Mouse (Mus musculus): ENCODE measurements around the gene Slc9a2.

Gene Slc9a2

GRCm38 (mm10) chr1:40785876-40786445 is 105.6 kb downstream of the Slc9a2 start:
- no peak for DNase-seq (ENCODE audit: low spot score in 2 of 2)

GRCm38 (mm10) chr1:40788956-40789355 is 108.6 kb downstream of the Slc9a2 start:
- no peak for DNase-seq (ENCODE audit: low spot score in 2 of 2)

DNA sequence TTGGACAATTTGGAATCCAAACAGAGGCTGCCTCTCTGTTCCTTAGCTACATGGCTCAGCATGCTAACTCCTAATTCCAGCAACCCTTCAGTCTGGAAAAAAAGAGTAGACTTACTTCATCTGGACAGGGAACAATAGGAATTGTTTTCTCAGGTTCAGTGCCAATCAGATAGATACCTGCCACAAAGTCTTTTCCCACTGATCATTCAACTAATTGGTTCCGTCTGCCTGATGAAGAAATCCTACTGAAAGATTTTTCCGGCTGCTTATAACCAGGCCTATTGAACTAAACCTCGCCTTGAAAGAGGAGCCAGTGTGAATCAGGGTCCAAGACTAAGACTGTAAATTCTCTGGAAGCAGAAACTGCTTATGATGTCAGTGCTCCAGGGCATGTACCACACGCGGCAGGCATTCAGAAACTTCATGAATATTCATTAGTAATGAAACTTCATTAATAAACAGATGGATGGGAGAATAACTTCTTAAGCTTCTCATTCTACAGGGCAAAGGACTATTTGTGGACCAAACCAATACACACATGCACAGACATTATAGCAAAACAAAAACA is 109.4 kb downstream of the Slc9a2 start:
- DNase-seq (ENCODE audit: low spot score in 2 of 2): no peak

DNA sequence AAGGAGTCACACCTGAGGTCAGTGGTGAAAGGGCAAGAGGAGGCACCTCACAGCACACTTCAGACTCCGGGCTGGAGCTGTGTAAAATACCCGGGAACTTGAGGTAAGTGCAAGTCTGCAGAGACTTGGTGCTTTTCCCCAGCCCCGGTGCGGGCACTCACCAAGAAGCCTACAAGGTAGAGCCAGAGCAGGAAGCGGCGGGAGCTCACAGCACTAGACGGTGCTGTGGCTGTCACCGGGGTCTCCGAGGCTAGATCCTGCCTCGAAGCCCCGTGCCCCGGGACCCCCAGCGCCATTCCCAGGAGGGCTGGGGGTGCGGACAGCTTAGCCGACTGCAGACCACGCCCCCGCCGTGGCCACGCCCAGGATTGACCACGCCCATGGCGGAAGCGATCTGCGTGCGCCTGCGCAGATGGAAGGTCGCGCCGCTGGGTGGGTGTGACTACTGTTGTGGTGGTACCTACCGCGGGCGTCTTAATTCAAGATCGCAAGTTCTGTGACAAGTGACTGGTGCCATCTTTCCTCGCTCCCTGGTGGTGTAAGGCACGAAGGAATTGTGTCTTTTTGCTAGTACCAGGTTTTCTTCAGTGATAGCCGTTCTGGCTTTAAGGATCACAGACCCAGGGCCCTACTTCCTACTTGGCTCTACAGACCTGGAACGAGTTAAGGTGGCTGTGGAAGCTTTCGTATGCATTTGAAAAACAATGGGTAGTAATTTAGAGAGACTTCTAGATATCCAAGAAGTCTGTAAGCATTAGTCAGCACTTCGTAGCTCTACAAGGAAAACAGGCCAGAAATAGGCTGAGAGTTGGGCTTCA is 110.2 kb downstream of the Slc9a2 start, which contains the start of gene Mfsd9:
Mfsd9 (minus strand) TSS at position 364 of the 818 bp plus-strand sequence.
- peak; percentile 94 to 95 for DNase-seq (ENCODE audit: low spot score in 2 of 2)

DNA sequence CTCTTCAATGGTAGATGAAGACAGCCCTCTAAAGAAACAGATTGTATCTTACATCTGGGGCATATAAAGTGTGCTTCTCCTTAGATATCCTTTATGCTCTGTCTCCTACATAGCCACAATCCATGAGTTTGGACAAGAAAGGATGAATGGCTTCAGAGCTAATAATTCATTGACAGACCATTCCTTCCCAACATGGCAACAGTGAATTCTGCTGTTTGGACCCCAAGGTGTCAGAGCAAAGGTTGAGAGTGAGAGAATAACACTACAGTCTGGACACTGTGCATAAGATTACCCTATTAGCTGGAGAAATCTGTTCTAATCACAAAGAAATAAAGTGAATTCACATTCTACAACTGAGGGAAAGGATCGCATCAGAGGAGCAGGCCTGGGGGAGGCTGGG is 115.1 kb downstream of the Slc9a2 start:
- no peak for DNase-seq (ENCODE audit: low spot score in 2 of 2)

GRCm38 (mm10) chr1:40797348-40797747 is 117.0 kb downstream of the Slc9a2 start:
- peak; percentile 39 to 76 for DNase-seq (ENCODE audit: low spot score in 2 of 2)

GRCm38 (mm10) chr1:40799121-40799520 is 118.7 kb downstream of the Slc9a2 start:
- DNase-seq (ENCODE audit: low spot score in 2 of 2): no peak

GRCm38 (mm10) chr1:40800908-40801307 is 120.5 kb downstream of the Slc9a2 start:
- DNase-seq (ENCODE audit: low spot score in 2 of 2): no peak

DNA sequence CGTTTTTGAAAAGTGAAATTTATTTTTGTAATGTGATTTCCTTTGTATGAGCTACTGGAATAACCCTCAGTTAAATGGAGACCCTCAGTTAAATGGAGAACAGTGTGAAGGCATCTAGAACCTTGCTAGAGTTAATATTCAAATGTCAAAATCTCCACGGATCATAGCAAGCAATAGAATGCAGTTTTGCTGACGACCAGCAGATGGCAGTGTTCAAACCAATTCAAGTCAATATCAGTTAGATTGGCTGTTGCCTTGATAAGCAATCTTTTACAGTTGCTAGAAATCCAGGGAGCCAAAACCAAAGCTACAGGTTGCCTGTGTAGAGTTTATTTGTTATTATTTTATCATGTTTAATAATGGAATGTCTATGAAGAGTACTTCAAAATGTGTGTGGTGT is 122.4 kb downstream of the Slc9a2 start:
- DNase-seq (ENCODE audit: low spot score in 2 of 2): peak in 1 of 2 experiments; percentile 58

DNA sequence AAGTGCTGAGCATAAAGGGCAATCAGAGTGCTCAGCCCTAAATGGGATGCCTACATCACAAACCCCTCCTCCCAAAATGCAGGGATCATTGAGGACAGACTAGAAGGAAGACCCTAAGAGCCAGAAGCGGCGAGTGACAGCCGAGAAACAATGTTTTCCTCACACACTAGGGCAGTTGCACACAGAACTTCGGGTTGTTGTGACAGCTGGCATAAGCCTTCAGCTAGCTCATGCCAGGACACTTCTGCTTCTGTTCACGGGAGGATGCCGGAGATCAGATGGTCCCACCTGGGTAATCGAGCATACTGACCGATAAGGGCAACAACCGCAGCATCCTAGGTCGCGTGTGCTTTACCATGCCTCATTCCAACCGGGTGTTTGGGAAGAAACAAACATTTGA is 123.7 kb downstream of the Slc9a2 start:
- no peak for DNase-seq (ENCODE audit: low spot score in 2 of 2)

- no peak for DNase-seq (ENCODE audit: low spot score in 2 of 2)
Measured at GRCm38 (mm10) chr1:40805351-40805750, 125.0 kb downstream of the Slc9a2 start, which contains the start of gene Tmem182. Gene Tmem182, plus strand, starts transcription at chr1:40805601.

DNA sequence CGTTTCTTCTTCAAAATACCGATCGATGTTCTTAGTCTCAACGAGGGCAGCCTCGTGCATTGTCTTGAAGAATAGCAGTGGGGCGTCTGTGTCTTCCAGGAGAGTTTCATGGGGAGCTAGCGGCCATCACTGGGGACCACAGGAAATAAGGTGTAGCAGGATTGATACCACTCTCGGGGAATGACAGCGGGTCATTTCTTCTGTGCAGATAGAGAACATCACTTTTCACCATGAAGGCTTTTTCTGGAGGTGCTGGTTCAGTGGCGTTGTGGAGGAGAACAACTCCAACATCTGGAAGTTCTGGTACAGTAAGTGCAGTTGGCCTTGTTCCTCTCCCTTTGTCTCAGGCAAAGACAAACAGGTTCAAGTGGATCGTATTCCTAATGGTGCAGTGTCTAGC is 125.5 kb downstream of the Slc9a2 start:
- no peak for DNase-seq (ENCODE audit: low spot score in 2 of 2)

DNA sequence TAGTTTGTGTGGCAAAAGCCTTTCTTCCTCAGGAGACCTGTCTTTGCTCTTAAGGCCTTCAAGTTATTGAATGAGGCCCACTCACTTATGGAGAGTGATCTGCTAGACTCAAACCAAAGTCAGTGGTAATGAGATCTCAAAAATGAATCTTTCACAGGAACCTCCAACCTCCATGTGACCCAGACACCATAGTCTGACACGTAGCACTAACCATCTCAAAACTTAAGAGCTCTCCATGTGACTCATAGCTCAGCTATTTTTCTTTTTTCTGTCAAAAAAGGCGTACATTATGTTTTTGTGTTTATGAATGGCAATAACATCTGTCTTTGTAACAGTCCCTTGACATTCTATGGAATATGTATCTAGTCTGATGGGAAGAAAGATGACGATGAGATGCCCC is 128.3 kb downstream of the Slc9a2 start:
- no peak for DNase-seq (ENCODE audit: low spot score in 2 of 2)

DNA sequence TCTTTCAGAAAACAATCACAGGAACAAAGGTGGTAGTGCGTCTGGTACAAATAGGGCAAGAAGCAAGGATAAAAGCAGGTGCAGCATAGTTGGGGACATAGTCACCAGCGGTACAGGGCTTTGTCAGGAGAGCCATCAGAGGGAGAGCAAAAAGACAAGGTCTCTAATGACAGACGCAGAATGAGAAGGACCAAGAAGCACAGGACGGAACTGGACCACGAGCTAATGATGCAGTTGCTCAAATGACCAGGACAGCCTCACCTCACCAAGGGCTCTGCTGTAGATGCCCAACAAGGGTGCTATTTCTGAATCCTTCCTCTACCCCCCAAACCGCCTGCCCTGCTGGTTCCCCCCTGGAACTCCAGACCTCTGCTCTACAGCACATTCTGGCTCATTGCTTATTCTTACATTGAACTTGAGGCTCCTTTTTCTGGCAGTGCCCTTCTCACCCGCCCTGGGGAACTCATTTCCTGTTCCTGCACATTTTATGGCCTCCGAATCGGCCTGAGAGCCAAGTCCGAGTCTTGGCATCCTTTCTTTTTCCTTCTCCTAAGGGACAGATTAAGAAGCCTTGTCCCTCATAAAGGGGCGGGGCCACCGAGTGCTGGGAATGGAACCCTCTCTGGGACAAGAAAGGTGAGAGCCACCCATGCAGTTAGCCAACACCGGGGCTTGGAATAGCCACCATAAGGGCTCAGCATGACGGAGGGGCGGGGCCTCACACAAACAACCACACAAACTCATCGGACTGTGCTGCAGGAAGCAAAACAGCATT is 134.9 kb downstream of the Slc9a2 start:
- no peak for DNase-seq (ENCODE audit: low spot score in 2 of 2)

Data from spleen, postnatal 10 days (tissue).